Mouse (Mus musculus) G1E-ER4 (cell line): ENCODE results near the gene Padi1. TPM values are rescaled to one million over a fixed set of nuclear protein-coding genes. Genes with fewer than 3 reads are reported as not detected.

Experiments
- GATA1 ChIP-seq: IDR thresholded peaks from one replicate; pipeline ENCODE4 v1.8.0; 2012; ENCODE audit warnings: low read length, inconsistent platforms
- polyA plus RNA-seq: library from polyadenylated mRNA; stranded (reverse); fragments of >175 nt; gene quantifications from 2 replicates; pipeline ENCODE4 v1.2.3, GENCODE M21; 2012

Padi1 gene
- polyA plus RNA-seq, 1 experiment: 0.05 TPM

DNA sequence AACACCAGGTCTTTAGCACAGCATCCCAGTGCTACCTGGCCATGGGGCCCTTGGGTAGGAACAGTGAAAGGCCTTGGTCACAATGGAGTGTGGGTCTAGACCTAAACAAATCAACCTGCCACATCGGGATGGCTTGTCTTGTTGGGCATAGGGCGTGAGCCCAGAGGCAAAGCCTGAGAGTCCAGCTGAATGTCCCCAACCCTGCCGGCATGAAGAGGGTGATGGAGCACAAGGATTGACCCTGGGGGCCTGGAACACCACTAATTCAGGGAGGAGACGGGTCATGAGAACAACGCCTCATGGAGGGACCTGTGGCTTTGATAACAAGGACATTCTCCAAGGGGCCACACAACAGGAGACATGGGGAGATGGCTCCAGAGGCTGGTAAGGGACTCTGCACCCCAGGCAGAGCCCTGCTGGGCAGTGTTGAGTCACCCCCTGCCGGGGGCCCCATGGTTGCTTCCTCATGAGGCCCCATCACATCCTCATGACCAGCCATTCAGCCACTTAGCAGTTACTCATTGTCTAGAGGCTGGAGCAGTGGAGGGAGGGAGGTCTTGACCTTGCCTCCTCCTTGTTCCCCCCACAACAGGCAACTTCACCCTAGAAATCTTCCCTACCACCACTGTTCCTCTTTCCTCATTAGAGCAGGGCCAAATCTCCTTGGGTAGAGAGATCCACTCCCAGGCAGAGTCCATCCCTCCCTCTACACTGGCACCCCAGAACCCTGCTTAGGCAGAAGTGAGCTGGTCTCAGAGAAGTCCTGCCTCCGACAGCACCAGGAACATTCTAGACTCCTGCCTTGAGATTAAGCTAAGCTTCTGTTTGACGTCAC, 26.5 kb upstream of the Padi1 start:
- TF ChIP-seq GATA1: no peak

- no peak for TF ChIP-seq GATA1
Measured at GRCm38 (mm10) chr4:140871376-140871775, 25.8 kb upstream of the Padi1 start.

GRCm38 (mm10) chr4:140870876-140871275, 25.3 kb upstream of the Padi1 start:
- no peak for TF ChIP-seq GATA1

- TF ChIP-seq GATA1: no peak
Measured at GRCm38 (mm10) chr4:140869945-140870344, 24.4 kb upstream of the Padi1 start.

- TF ChIP-seq GATA1: no peak
Measured at GRCm38 (mm10) chr4:140868484-140869190, 23.1 kb upstream of the Padi1 start.

- TF ChIP-seq GATA1: no peak
Measured at GRCm38 (mm10) chr4:140862036-140862650, 16.6 kb upstream of the Padi1 start.

- TF ChIP-seq GATA1: no peak
Measured at GRCm38 (mm10) chr4:140860767-140861147, 15.2 kb upstream of the Padi1 start.

- TF ChIP-seq GATA1: no peak
Measured at GRCm38 (mm10) chr4:140860125-140860766, 14.7 kb upstream of the Padi1 start.

DNA sequence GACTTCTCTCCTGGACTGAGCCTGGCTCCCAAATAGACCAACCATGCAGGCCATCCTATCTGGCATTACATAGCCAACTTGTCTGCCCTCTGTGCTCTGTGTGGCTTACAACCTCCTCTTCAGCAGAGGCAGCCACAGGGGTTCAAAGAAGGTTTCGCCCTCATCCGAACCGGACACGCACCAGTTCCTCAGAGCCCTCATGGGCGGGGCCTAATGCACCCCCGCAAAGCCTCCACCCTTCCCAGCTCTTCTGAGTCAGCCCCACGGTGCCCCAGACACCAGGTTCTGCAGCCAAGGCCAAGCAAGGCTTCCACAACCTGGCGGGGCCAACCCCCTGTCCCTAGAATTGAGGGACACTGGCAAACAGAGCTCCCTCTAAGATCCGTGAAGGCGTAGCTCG, 13.7 kb upstream of the Padi1 start:
- no peak for TF ChIP-seq GATA1

DNA sequence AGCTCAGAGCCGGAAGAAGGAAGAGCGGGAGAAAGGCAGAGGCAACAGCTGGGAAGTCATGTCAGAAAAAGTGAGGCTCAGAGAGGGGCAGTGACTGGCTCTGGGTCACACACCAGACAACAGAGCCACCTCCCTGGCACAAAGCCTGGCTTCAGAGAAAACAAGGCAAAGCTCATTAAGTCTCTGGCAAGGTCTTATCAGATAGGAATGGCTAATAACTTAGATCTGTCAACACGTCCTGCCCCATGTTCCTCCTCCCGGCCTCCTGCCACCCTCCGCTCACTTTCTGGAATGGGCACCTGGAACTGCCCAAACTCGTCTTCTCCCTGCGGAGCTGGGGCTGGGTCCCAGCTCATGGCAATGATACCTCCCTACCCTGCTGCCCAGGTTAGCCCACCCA, 12.2 kb upstream of the Padi1 start:
- TF ChIP-seq GATA1: no peak

- no peak for TF ChIP-seq GATA1
Measured at GRCm38 (mm10) chr4:140857041-140857440, 11.5 kb upstream of the Padi1 start.

- TF ChIP-seq GATA1: no peak
Measured at GRCm38 (mm10) chr4:140855151-140855550, 9.6 kb upstream of the Padi1 start.

- TF ChIP-seq GATA1: peak; percentile 44
Measured at GRCm38 (mm10) chr4:140854455-140854864, 8.9 kb upstream of the Padi1 start.

- TF ChIP-seq GATA1: no peak
Measured at GRCm38 (mm10) chr4:140853626-140854025, 8.0 kb upstream of the Padi1 start.

DNA sequence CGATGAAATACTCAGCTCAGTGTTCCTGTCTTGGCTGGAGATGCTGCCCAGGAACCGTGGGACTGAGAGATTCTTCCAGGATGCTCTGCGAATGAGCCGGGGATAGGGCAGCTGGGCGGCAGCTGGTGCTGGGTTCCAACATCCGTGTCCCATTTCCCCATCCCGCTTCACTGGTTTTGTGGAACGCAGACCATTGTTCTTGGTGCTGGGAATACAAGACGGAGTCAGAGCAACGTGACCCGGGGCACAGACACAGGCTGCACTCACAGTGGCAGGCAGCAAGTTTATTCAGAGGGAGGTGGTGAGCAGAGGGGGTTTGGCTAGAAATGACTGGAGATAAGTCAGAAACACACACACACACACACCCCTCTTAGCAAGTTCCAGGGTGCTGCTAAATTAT, 3.7 kb upstream of the Padi1 start:
- TF ChIP-seq GATA1: no peak

- no peak for TF ChIP-seq GATA1
Measured at GRCm38 (mm10) chr4:140844991-140845390, 587 bp downstream of the Padi1 start.
